Mouse (Mus musculus) heart, embryonic 14.5 days (tissue): ENCODE measurements around the gene Kti12. TPM values are rescaled to one million over a fixed set of nuclear protein-coding genes. Genes with fewer than 3 reads are reported as not detected.

Experiments used
- ATAC-seq: fragments of 200-750 bp; cut with Nextera tagmentation; 2 replicates; pipeline ENCODE4 v1.8.0; 2017; ENCODE audit warnings: low read depth, moderate TSS enrichment; ENCODE audit not compliant: insufficient number of reproducible peaks, insufficient read depth, low FRiP score
- H3K27ac ChIP-seq, 2 experiments: fragments of 200-500 bp in 1 of 2; fragments of 300-500 bp in 1 of 2; sonication (generic) in 1 of 2; replicated peaks in 1 of 2; 2 replicates each; pipeline ENCODE4 v1.5.1; 2012 to 2014; ENCODE audit warnings: low read depth in 2 of 2, low read length in 2 of 2, control low read depth in 1 of 2, mild to moderate bottlenecking in 1 of 2, mixed read lengths in 1 of 2; ENCODE audit not compliant: control insufficient read depth in 1 of 2, insufficient read depth in 1 of 2
- H3K27me3 ChIP-seq: fragments of 300-500 bp; sonication (generic); 2 replicates; pipeline ENCODE4 v1.6.1; 2014; ENCODE audit warnings: mild to moderate bottlenecking, low read length, control low read depth; ENCODE audit not compliant: control insufficient read depth, insufficient read depth
- H3K36me3 ChIP-seq: fragments of 300-500 bp; sonication (generic); 2 replicates; pipeline ENCODE4 v1.6.1; 2014; ENCODE audit warnings: mild to moderate bottlenecking, control low read depth, low read length, mixed read lengths; ENCODE audit not compliant: control insufficient read depth, insufficient read depth
- H3K4me1 ChIP-seq, 2 experiments: fragments of 200-500 bp in 1 of 2; fragments of 300-500 bp in 1 of 2; sonication (generic) in 1 of 2; 2 replicates each; pipeline ENCODE4 v1.6.1; 2012 to 2014; ENCODE audit warnings: low read length in 2 of 2, control low read depth in 1 of 2, mixed read lengths in 1 of 2; ENCODE audit not compliant: control insufficient read depth in 2 of 2, insufficient read depth in 2 of 2
- H3K4me2 ChIP-seq: fragments of 300-500 bp; sonication (generic); 2 replicates; pipeline ENCODE4 v1.6.1; 2014; ENCODE audit warnings: mild to moderate bottlenecking, low read length
- H3K4me3 ChIP-seq, 2 experiments: fragments of 200-500 bp in 1 of 2; fragments of 300-500 bp in 1 of 2; sonication (generic) in 1 of 2; 2 replicates each; pipeline ENCODE4 v1.5.1; 2012 to 2014; ENCODE audit warnings: low read length in 2 of 2, mild to moderate bottlenecking in 2 of 2, control low read depth in 1 of 2, low read depth in 1 of 2, moderate library complexity in 1 of 2; ENCODE audit not compliant: control insufficient read depth in 1 of 2, insufficient read depth in 1 of 2
- H3K9ac ChIP-seq: fragments of 300-500 bp; sonication (generic); 2 replicates; pipeline ENCODE4 v1.6.1; 2014; ENCODE audit warnings: mild to moderate bottlenecking, low read length
- H3K9me3 ChIP-seq: fragments of 300-500 bp; sonication (generic); 2 replicates; pipeline ENCODE4 v1.6.1; 2016; ENCODE audit warnings: low read length, control low read depth; ENCODE audit not compliant: control insufficient read depth
- WGBS: fragments of 180-500 bp; shearing (Covaris S2); extraction: QIAGEN DNeasy Blood & Tissue Kit; methylation state at CpG from one replicate; pipeline ENCODE4 v1.1.7; 2014; 5-methylcytosine and 5-hydroxymethylcytosine counted together
- polyA plus RNA-seq: library from polyadenylated mRNA; unstranded; fragments of >200 nt; fragmentation: Nextera tagmentation; extraction: Ambion mirVana; gene quantifications from 2 replicates; pipeline ENCODE4 v1.2.1, GENCODE M21; 2014

The Kti12 gene
- polyA plus RNA-seq, 1 experiment from 2014 or later, result 23.8 TPM

DNA sequence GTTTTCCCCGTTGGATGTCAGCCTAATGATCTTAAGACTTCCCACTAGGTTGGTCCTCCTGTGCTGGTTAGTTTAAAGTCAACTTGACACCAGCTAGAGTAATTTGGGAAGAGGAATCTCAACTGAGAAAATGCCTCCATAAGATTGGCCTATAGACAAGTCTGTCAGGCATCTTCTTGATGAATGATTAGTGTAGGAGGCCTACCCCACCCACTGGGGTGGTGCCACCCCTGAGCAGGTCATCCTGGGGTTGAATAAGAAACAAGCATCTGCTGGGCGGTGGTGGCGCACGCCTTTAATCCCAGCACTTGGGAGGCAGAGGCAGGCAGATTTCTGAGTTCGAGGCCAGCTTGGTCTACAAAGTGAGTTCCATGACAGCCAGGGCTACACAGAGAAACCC, 26.2 kb downstream of the Kti12 start:
- no peak overlapping the region for H3K27ac ChIP-seq
- 0 out of 4 replicates have a peak, but pooled peaks cover 0 to under 1% of the 10 kb centered on the region in 2 experiments for H3K4me1 ChIP-seq
- ATAC-seq, result no peak
- H3K9ac ChIP-seq, result no peak overlapping the region
- H3K36me3 ChIP-seq, result no peaks in the 10 kb centered on the region
- 87% methylated on average over 5 of the region's 5 CpGs for WGBS
- no peak overlapping the region for H3K4me2 ChIP-seq
- H3K27me3 ChIP-seq, result peaks cover 4% of the 10 kb centered on the region; the same call in 1 of the 2 replicates
- no peak overlapping the region for H3K4me3 ChIP-seq
- no peaks in the 10 kb centered on the region for H3K9me3 ChIP-seq

GRCm38 (mm10) chr4:108877901-108878300, 30.3 kb downstream of the Kti12 start:
- 72% methylated on average over 6 of the region's 6 CpGs for WGBS

GRCm38 (mm10) chr4:108878963-108879822, 31.6 kb downstream of the Kti12 start, which contains the start of gene Rab3b:
TSS of gene Rab3b (plus strand) at chr4:108879063.
- Histone ChIP-seq H3K9ac (peak within 1 kb of the TSS; percentile 68), H3K27me3 (peaks cover 14% of the 10 kb centered on the region), H3K27ac (no peak within 1 kb of the TSS), H3K4me3 (peak within 1 kb of the TSS; percentile 53 to 54), H3K4me2 (peak within 1 kb of the TSS; percentile 97), H3K4me1 (peaks cover 5 to 9% of the 10 kb centered on the region in 2 experiments; a peak in 2 of 4 replicates), H3K9me3 (no peaks in the 10 kb centered on the region), H3K36me3 (no peaks in the 10 kb centered on the region)
- WGBS, result under 1% methylated on average over 46 of the region's 46 CpGs
- ATAC-seq, result peak; percentile 80

More at GRCm38 (mm10) chr4:108877901-108878300, 30.3 kb downstream of the Kti12 start:
- Histone ChIP-seq H3K27ac (no peak overlapping the region), H3K4me3 (no peak overlapping the region), H3K9ac (no peak overlapping the region), H3K9me3 (no peaks in the 10 kb centered on the region), H3K4me2 (no peak overlapping the region), H3K4me1 (peaks cover 5 to 9% of the 10 kb centered on the region in 2 experiments; a peak in 2 of 4 replicates), H3K36me3 (no peaks in the 10 kb centered on the region), H3K27me3 (peaks cover 14% of the 10 kb centered on the region)
- ATAC-seq, result no peak

DNA sequence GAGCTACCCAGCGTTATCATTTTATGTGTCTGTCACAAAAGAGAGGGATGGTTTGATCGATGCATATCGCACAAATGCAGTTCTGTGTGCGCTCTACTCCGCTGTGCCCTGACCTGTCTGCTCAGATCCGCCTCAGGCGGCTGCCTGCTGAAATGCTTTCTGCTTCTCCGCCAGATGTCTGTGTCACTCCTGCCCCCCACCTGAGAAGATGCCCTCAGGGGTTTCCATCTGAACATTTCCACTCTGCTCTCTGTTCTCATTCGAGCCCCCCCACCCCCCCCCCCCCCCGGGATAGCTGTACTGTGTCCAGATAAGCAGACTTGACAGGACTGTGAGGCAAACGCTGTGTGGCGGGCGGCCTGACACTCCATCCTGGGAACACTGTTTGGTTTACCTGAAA, 36.2 kb downstream of the Kti12 start:
- WGBS, result 40% methylated on average over 13 of the region's 13 CpGs

DNA sequence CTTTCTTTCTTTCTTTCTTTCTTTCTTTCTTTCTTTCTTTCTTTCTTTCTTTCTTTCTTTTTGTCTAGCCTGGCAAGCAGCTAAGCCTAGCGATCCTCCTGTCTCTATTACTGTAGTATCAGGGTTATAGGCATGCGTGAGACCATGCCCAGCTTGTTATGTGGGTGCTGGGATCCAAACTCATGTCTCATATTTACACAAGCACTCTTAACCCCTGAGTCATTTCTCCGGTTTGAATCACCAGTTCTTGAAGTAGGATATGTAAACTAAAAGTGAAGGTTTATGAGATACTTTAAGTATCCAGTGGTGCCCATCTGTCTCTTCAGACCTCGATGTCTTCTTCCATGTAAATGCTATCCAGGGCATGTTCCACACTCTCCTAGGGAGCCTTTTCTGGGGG, 39.9 kb downstream of the Kti12 start:
- Histone ChIP-seq H3K9me3 (0 out of 2 replicates have a peak, but pooled peaks cover 3% of the 10 kb centered on the region), H3K9ac (no peak overlapping the region), H3K36me3 (no peaks in the 10 kb centered on the region), H3K4me2 (no peak overlapping the region), H3K27ac (no peak overlapping the region), H3K27me3 (no peaks in the 10 kb centered on the region), H3K4me1 (no peaks in the 10 kb centered on the region), H3K4me3 (no peak overlapping the region)
- ATAC-seq, result no peak
- WGBS, result 82% methylated on average over 4 of the region's 4 CpGs

More for the DNA sequence above, 36.2 kb downstream of the Kti12 start:
- ATAC-seq, result no peak
- H3K27me3 ChIP-seq, result peaks cover 10% of the 10 kb centered on the region
- peaks cover 5 to 7% of the 10 kb centered on the region in 2 experiments; a peak in 2 of 4 replicates for H3K4me1 ChIP-seq
- no peaks in the 10 kb centered on the region for H3K36me3 ChIP-seq
- H3K9me3 ChIP-seq, result 0 out of 2 replicates have a peak, but pooled peaks cover 3% of the 10 kb centered on the region
- no peak overlapping the region for H3K4me3 ChIP-seq
- H3K4me2 ChIP-seq, result no peak overlapping the region
- no peak overlapping the region for H3K9ac ChIP-seq
- H3K27ac ChIP-seq, result no peak overlapping the region

- H3K9me3 ChIP-seq, result 0 out of 2 replicates have a peak, but pooled peaks cover 3% of the 10 kb centered on the region
- H3K27me3 ChIP-seq, result no peaks in the 10 kb centered on the region
- no peak for ATAC-seq
- no peak overlapping the region for H3K4me3 ChIP-seq
- H3K4me2 ChIP-seq, result no peak overlapping the region
- H3K36me3 ChIP-seq, result no peaks in the 10 kb centered on the region
- 87% methylated on average over 6 of the region's 6 CpGs for WGBS
- H3K27ac ChIP-seq, result no peak overlapping the region
- no peak overlapping the region for H3K9ac ChIP-seq
- no peaks in the 10 kb centered on the region for H3K4me1 ChIP-seq
Measured at GRCm38 (mm10) chr4:108890876-108891275, 43.3 kb downstream of the Kti12 start.
